Mouse (Mus musculus) retina, adult 2 months (tissue): ENCODE results near the gene Mtfr2.

Source experiments
- DNase-seq: peaks from one replicate; pipeline ENCODE4 v3.0.0-alpha.2; 2012; ENCODE audit warnings: low read depth, low spot score

Gene Mtfr2

GRCm38 (mm10) chr10:20379071-20379735, 31.6 kb downstream of the Mtfr2 start:
- no peak for DNase-seq

GRCm38 (mm10) chr10:20380798-20381197, 33.2 kb downstream of the Mtfr2 start:
- no peak for DNase-seq

GRCm38 (mm10) chr10:20381352-20381751, 33.8 kb downstream of the Mtfr2 start:
- no peak for DNase-seq

- no peak for DNase-seq
Observed at GRCm38 (mm10) chr10:20382807-20383419, 35.3 kb downstream of the Mtfr2 start.

GRCm38 (mm10) chr10:20390568-20390967, 43.0 kb downstream of the Mtfr2 start:
- no peak for DNase-seq

GRCm38 (mm10) chr10:20394815-20395214, 47.2 kb downstream of the Mtfr2 start:
- DNase-seq, result no peak

GRCm38 (mm10) chr10:20395778-20396177, 48.2 kb downstream of the Mtfr2 start:
- no peak for DNase-seq

- no peak for DNase-seq
Observed at GRCm38 (mm10) chr10:20398224-20398623, 50.7 kb downstream of the Mtfr2 start.

- no peak for DNase-seq
Observed at GRCm38 (mm10) chr10:20398641-20399390, 51.2 kb downstream of the Mtfr2 start.

GRCm38 (mm10) chr10:20400406-20400805, 52.8 kb downstream of the Mtfr2 start:
- DNase-seq, result no peak

- DNase-seq, result no peak
Observed at GRCm38 (mm10) chr10:20402941-20403340, 55.4 kb downstream of the Mtfr2 start.

GRCm38 (mm10) chr10:20405471-20405870, 57.9 kb downstream of the Mtfr2 start:
- no peak for DNase-seq

GRCm38 (mm10) chr10:20408336-20408735, 60.8 kb downstream of the Mtfr2 start:
- no peak for DNase-seq

GRCm38 (mm10) chr10:20409181-20409580, 61.6 kb downstream of the Mtfr2 start:
- DNase-seq, result no peak
